Mouse (Mus musculus) embryonic fibroblast, embryonic 13.5 days (primary cell): ENCODE results near the gene Gcm1.

Experiments
- CTCF ChIP-seq: IDR thresholded peaks from 2 replicates; pipeline ENCODE4 v1.5.1; 2011; ENCODE audit warnings: mild to moderate bottlenecking, control low read depth, low read length, moderate library complexity, borderline replicate concordance; ENCODE audit not compliant: insufficient read depth
- POLR2A ChIP-seq: IDR thresholded peaks from 2 replicates; pipeline ENCODE4 v1.6.1; 2011; ENCODE audit warnings: low read depth, mild to moderate bottlenecking, control low read depth, low read length, moderate library complexity

- TF ChIP-seq CTCF (no peak), POLR2A (no peak)
These were observed 59.7 kb downstream of the Gcm1 start for GRCm38 (mm10) chr9:78111456-78111855.
